Mouse (Mus musculus) stomach, embryonic 16.5 days (tissue): Measurements from ENCODE around the gene Gfra1. TPM values are rescaled to one million over a fixed set of nuclear protein-coding genes. Genes with fewer than 3 reads are reported as not detected.

Source experiments
- polyA plus RNA-seq: library from polyadenylated mRNA; unstranded; fragments of >200 nt; fragmentation: Nextera tagmentation; extraction: Ambion mirVana; gene quantifications from 2 replicates; pipeline ENCODE4 v1.2.1, GENCODE M21; 2015

Gfra1 gene
- polyA plus RNA-seq, 1 experiment from 2014 or later = 31.1 TPM

Other genes with a start within 250 kb of the Gfra1 start
- gene Ccdc172, start 56.1 kb upstream of the Gfra1 start, polyA plus RNA-seq = not detected in 2 replicates
- gene Pnlip, start 196.6 kb upstream of the Gfra1 start, polyA plus RNA-seq = 0.49 and 0.50 TPM in 2 replicates